Mouse (Mus musculus) midbrain, embryonic 11.5 days (tissue): ENCODE measurements around the gene Polg. TPM values are rescaled to one million over a fixed set of nuclear protein-coding genes. Genes with fewer than 3 reads are reported as not detected.

Experiments used
- ATAC-seq: fragments of 200-750 bp; cut with Nextera tagmentation; 2 replicates; pipeline ENCODE4 v1.8.0; 2017; ENCODE audit warnings: moderate TSS enrichment, moderate library complexity; ENCODE audit not compliant: low FRiP score
- DNase-seq: peaks from one replicate; pipeline ENCODE4 v3.0.0; 2015; ENCODE audit warnings: low spot score; ENCODE audit errors: missing footprints
- H3K27ac ChIP-seq: fragments of 300-500 bp; sonication (generic); 2 replicates; pipeline ENCODE4 v1.5.1; 2014; ENCODE audit warnings: low read depth, low read length
- H3K27me3 ChIP-seq: fragments of 300-500 bp; sonication (generic); 2 replicates; pipeline ENCODE4 v1.6.1; 2014; ENCODE audit warnings: mild to moderate bottlenecking, low read length, moderate library complexity, mixed read lengths; ENCODE audit not compliant: control insufficient read depth, insufficient read depth
- H3K36me3 ChIP-seq: fragments of 300-500 bp; sonication (generic); 2 replicates; pipeline ENCODE4 v1.6.1; 2014; ENCODE audit warnings: mild to moderate bottlenecking, low read length, moderate library complexity, mixed read lengths; ENCODE audit not compliant: control insufficient read depth, insufficient read depth
- H3K4me1 ChIP-seq: fragments of 300-500 bp; sonication (generic); 2 replicates; pipeline ENCODE4 v1.6.1; 2014; ENCODE audit warnings: low read length; ENCODE audit not compliant: control insufficient read depth, insufficient read depth
- H3K4me2 ChIP-seq: fragments of 300-500 bp; sonication (generic); 2 replicates; pipeline ENCODE4 v1.6.1; 2014; ENCODE audit warnings: mild to moderate bottlenecking, moderate library complexity
- H3K4me3 ChIP-seq: fragments of 300-500 bp; sonication (generic); 2 replicates; pipeline ENCODE4 v1.5.1; 2014; ENCODE audit warnings: low read depth, low read length
- H3K9ac ChIP-seq: fragments of 300-500 bp; sonication (generic); 2 replicates; pipeline ENCODE4 v1.6.1; 2014; ENCODE audit warnings: low read length
- H3K9me3 ChIP-seq: fragments of 300-500 bp; sonication (generic); 2 replicates; pipeline ENCODE4 v1.6.1; 2016; ENCODE audit warnings: low read length; ENCODE audit not compliant: control insufficient read depth
- WGBS: fragments of 180-500 bp; shearing (Covaris S2); extraction: QIAGEN DNeasy Blood & Tissue Kit; methylation state at CpG from one replicate; pipeline ENCODE4 v1.1.7; 2014; 5-methylcytosine and 5-hydroxymethylcytosine counted together
- polyA plus RNA-seq: library from polyadenylated mRNA; unstranded; fragments of >200 nt; fragmentation: Nextera tagmentation; extraction: Ambion mirVana; gene quantifications from 2 replicates; pipeline ENCODE4 v1.2.1, GENCODE M21; 2014

The Polg gene
- polyA plus RNA-seq, 1 experiment from 2014 or later = 26.7 TPM

GRCm38 (mm10) chr7:79505376-79505775 is 39.2 kb upstream of the Polg start:
- H3K4me3 ChIP-seq = peak overlapping the region; percentile 76

GRCm38 (mm10) chr7:79504723-79505122 is 38.6 kb upstream of the Polg start:
- peak; percentile 85 for ATAC-seq
- DNase-seq = peak; percentile 99
- Histone ChIP-seq H3K4me2 (peak overlapping the region; percentile 58), H3K4me1 (peaks cover 51% of the 10 kb centered on the region), H3K4me3 (peak overlapping the region; percentile 76), H3K27ac (peak overlapping the region; percentile 95), H3K36me3 (no peaks in the 10 kb centered on the region), H3K9ac (peak overlapping the region; percentile 97), H3K9me3 (no peaks in the 10 kb centered on the region), H3K27me3 (peaks cover 88% of the 10 kb centered on the region)
- under 1% methylated on average over 40 of the region's 42 CpGs for WGBS

More at GRCm38 (mm10) chr7:79505376-79505775, 39.2 kb upstream of the Polg start:
- ATAC-seq = peak; percentile 0; the same call in 1 of the 2 replicates
- peak overlapping the region; percentile 58 for H3K4me2 ChIP-seq
- H3K36me3 ChIP-seq = no peaks in the 10 kb centered on the region
- H3K9me3 ChIP-seq = no peaks in the 10 kb centered on the region
- H3K4me1 ChIP-seq = peaks cover 48% of the 10 kb centered on the region
- H3K27ac ChIP-seq = peak overlapping the region; percentile 95
- peaks cover 89% of the 10 kb centered on the region for H3K27me3 ChIP-seq
- peak; percentile 96 for DNase-seq
- peak overlapping the region; percentile 97 for H3K9ac ChIP-seq
- 2% methylated on average over 22 of the region's 22 CpGs for WGBS

GRCm38 (mm10) chr7:79503656-79504250 is 37.6 kb upstream of the Polg start:
- ATAC-seq (no peak), DNase-seq (peak; percentile 92)
- Histone ChIP-seq H3K27ac (peak overlapping the region; percentile 85), H3K27me3 (peaks cover 88% of the 10 kb centered on the region), H3K4me3 (peak overlapping the region; percentile 76), H3K9me3 (no peaks in the 10 kb centered on the region), H3K36me3 (no peaks in the 10 kb centered on the region), H3K4me1 (peaks cover 50% of the 10 kb centered on the region), H3K9ac (peak overlapping the region; percentile 91), H3K4me2 (peak overlapping the region; percentile 58)
- WGBS = 4% methylated on average over 5 of the region's 5 CpGs

GRCm38 (mm10) chr7:79503103-79503455 is 36.9 kb upstream of the Polg start:
- no peak overlapping the region for H3K27ac ChIP-seq
- H3K4me1 ChIP-seq = peaks cover 46% of the 10 kb centered on the region
- H3K9me3 ChIP-seq = no peaks in the 10 kb centered on the region
- no peaks in the 10 kb centered on the region for H3K36me3 ChIP-seq
- peak overlapping the region; percentile 76 for H3K4me3 ChIP-seq
- H3K27me3 ChIP-seq = peaks cover 85% of the 10 kb centered on the region
- 10% methylated on average over 6 of the region's 6 CpGs for WGBS
- ATAC-seq (no peak), DNase-seq (peak; percentile 86)
- peak overlapping the region; percentile 91 for H3K9ac ChIP-seq
- peak overlapping the region; percentile 58 for H3K4me2 ChIP-seq

- WGBS = 9% methylated on average over 10 of the region's 10 CpGs
- Histone ChIP-seq H3K27ac (no peak overlapping the region), H3K9me3 (no peaks in the 10 kb centered on the region), H3K4me1 (peaks cover 44% of the 10 kb centered on the region), H3K9ac (peak overlapping the region; percentile 91), H3K4me2 (peak overlapping the region; percentile 58), H3K4me3 (peak overlapping the region; percentile 76), H3K36me3 (no peaks in the 10 kb centered on the region), H3K27me3 (peaks cover 83% of the 10 kb centered on the region)
- DNase-seq = peak; percentile 86
- no peak for ATAC-seq
Observed at GRCm38 (mm10) chr7:79502152-79503102, 36.3 kb upstream of the Polg start.

GRCm38 (mm10) chr7:79501581-79502031 is 35.4 kb upstream of the Polg start:
- Histone ChIP-seq H3K4me3 (peak overlapping the region; percentile 76), H3K36me3 (no peaks in the 10 kb centered on the region), H3K4me1 (peaks cover 46% of the 10 kb centered on the region), H3K27me3 (peaks cover 82% of the 10 kb centered on the region), H3K4me2 (peak overlapping the region; percentile 58), H3K27ac (no peak overlapping the region; the same call in 1 of the 2 replicates), H3K9ac (peak overlapping the region; percentile 91), H3K9me3 (no peaks in the 10 kb centered on the region)
- 0% methylated on average over 8 of the region's 8 CpGs for WGBS
- ATAC-seq (no peak), DNase-seq (peak; percentile 89)

- 0% methylated on average over 3 of the region's 3 CpGs for WGBS
- DNase-seq = peak; percentile 92
- H3K27ac ChIP-seq = no peak overlapping the region; the same call in 1 of the 2 replicates
Observed at GRCm38 (mm10) chr7:79500681-79501306, 34.6 kb upstream of the Polg start.

GRCm38 (mm10) chr7:79499596-79500570 is 33.7 kb upstream of the Polg start:
- H3K27me3 ChIP-seq = peaks cover 76% of the 10 kb centered on the region
- no peaks in the 10 kb centered on the region for H3K9me3 ChIP-seq
- DNase-seq (peak; percentile 97), ATAC-seq (peak; percentile 71)
- H3K4me3 ChIP-seq = peak overlapping the region; percentile 76
- WGBS = under 1% methylated on average over 58 of the region's 72 CpGs
- H3K4me2 ChIP-seq = peak overlapping the region; percentile 58
- H3K9ac ChIP-seq = peak overlapping the region; percentile 91
- peaks cover 49% of the 10 kb centered on the region for H3K4me1 ChIP-seq
- H3K36me3 ChIP-seq = no peaks in the 10 kb centered on the region
- H3K27ac ChIP-seq = peak overlapping the region; percentile 87

More at GRCm38 (mm10) chr7:79500681-79501306, 34.6 kb upstream of the Polg start:
- Histone ChIP-seq H3K27me3 (peaks cover 79% of the 10 kb centered on the region), H3K36me3 (no peaks in the 10 kb centered on the region), H3K9me3 (no peaks in the 10 kb centered on the region), H3K9ac (peak overlapping the region; percentile 91), H3K4me1 (peaks cover 51% of the 10 kb centered on the region), H3K4me3 (peak overlapping the region; percentile 76), H3K4me2 (peak overlapping the region; percentile 58)
- no peak for ATAC-seq
